Mouse (Mus musculus) layer of hippocampus, postnatal 25 days (tissue): ENCODE measurements around the gene Fga. TPM values are rescaled to one million over a fixed set of nuclear protein-coding genes. Genes with fewer than 3 reads are reported as not detected.

Experiments
- DNase-seq, 2 experiments: peaks; one replicate each; pipeline ENCODE4 v3.0.0; 2022; ENCODE audit warnings: mixed read lengths in 2 of 2, low spot score in 1 of 2; ENCODE audit errors: extremely low spot score in 1 of 2
- total RNA-seq, 2 experiments: library from RNA; stranded (reverse); gene quantifications; 2 replicates each; pipeline ENCODE4 v1.2.3; 2021

The Fga gene
- total RNA-seq: under 1 TPM; 0.17 to 0.28 TPM

GRCm38 (mm10) chr3:83025475-83026301, at the start of gene Fga:
Gene Fga (plus strand): TSS chr3:83026076.
- DNase-seq: no peak

GRCm38 (mm10) chr3:82980818-82981217, 45.1 kb upstream of the Fga start:
- no peak for DNase-seq

- DNase-seq: no peak
These were observed 44.0 kb upstream of the Fga start for GRCm38 (mm10) chr3:82981861-82982260.

- no peak for DNase-seq
These were observed 41.0 kb upstream of the Fga start for GRCm38 (mm10) chr3:82984840-82985239.

- no peak for DNase-seq
These were observed 33.9 kb upstream of the Fga start for GRCm38 (mm10) chr3:82991963-82992362.

- no peak for DNase-seq
These were observed 32.9 kb upstream of the Fga start for GRCm38 (mm10) chr3:82992956-82993355.

- DNase-seq: no peak
These were observed 30.5 kb upstream of the Fga start for GRCm38 (mm10) chr3:82995368-82995767.

GRCm38 (mm10) chr3:82996656-82997055, 29.2 kb upstream of the Fga start:
- DNase-seq: no peak

- peak in 1 of 2 experiments; percentile 53 for DNase-seq
These were observed 27.0 kb upstream of the Fga start for GRCm38 (mm10) chr3:82998772-82999463.

GRCm38 (mm10) chr3:82999995-83000394, 25.9 kb upstream of the Fga start:
- DNase-seq: no peak

- peak in 1 of 2 experiments; percentile 63 for DNase-seq
These were observed 23.7 kb upstream of the Fga start for GRCm38 (mm10) chr3:83002191-83002590.

GRCm38 (mm10) chr3:83003068-83003467, 22.8 kb upstream of the Fga start:
- no peak for DNase-seq

GRCm38 (mm10) chr3:83004801-83005200, 21.1 kb upstream of the Fga start:
- no peak for DNase-seq

- no peak for DNase-seq
These were observed 18.3 kb upstream of the Fga start, which contains the start of gene Fgg for GRCm38 (mm10) chr3:83007557-83007956. Gene Fgg (plus strand): TSS chr3:83007724.

GRCm38 (mm10) chr3:83010291-83010690, 15.6 kb upstream of the Fga start:
- no peak for DNase-seq

- no peak for DNase-seq
These were observed 14.7 kb upstream of the Fga start for GRCm38 (mm10) chr3:83011136-83011535.

GRCm38 (mm10) chr3:83011565-83011964, 14.3 kb upstream of the Fga start:
- DNase-seq: no peak

- DNase-seq: no peak
These were observed 13.2 kb upstream of the Fga start for GRCm38 (mm10) chr3:83012636-83013035.

GRCm38 (mm10) chr3:83013951-83014350, 11.9 kb upstream of the Fga start:
- DNase-seq: no peak

GRCm38 (mm10) chr3:83016236-83016635, 9.6 kb upstream of the Fga start:
- DNase-seq: no peak

- no peak for DNase-seq
These were observed 5.5 kb upstream of the Fga start for GRCm38 (mm10) chr3:83020387-83020786.

- no peak for DNase-seq
These were observed 4.7 kb upstream of the Fga start for GRCm38 (mm10) chr3:83021176-83021575.
